ENCODE assay signal across 8 mouse cellular contexts in the genomic region with DNA sequence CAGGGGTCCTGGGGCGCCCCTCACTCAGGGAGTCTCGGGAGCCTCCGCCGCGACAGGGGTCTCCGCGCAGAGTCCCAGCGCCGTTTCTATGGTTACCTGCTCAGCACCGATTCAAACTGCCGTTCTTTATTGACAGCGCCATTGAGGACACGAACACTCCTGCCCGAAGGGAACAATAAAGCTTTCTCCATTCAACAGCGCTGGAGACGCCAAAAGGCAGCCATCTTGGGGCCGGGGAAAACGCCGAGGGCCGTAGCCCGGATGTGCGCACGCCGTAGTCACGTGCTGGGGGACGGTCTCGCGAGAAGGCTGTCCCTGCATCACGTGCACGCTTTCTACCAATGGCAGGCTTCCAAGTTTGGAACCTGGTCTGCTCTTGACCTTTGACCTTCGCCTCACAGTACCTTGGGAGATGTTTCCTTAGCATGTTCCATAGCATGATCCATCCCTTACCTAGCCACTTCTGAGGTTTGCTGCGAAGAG. TPM values are rescaled to one million over a fixed set of nuclear protein-coding genes. Genes with fewer than 3 reads are reported as not detected.
A peak's percentile ranks its signal among the peaks of the same experiment; 100 is the strongest.
DNase-seq lines count a peak whose midpoint lies in the region; ATAC-seq and TF ChIP-seq lines count a peak whose summit lies in the region.

A gene (minus strand): TSS at position 252 of the 483 bp plus-strand sequence.

- H3K79me2 ChIP-seq in MEL (ENCODE audit: control insufficient read depth, insufficient read depth, low read length, poor library complexity) = peaks cover 6% of the 10 kb centered on the region

- peaks cover 0 to 2% of the 10 kb centered on the region in 2 experiments; a peak in 1 of 4 replicates for H3K36me3 ChIP-seq in MEL (ENCODE audit: control insufficient read depth in 1 of 2, insufficient read depth in 2 of 2, low read length in 2 of 2)
- H3K36me3 ChIP-seq in forebrain, postnatal 0 days (ENCODE audit: insufficient read depth) = no peaks in the 10 kb centered on the region
- no peaks in the 10 kb centered on the region for H3K36me3 ChIP-seq in lung, embryonic 15.5 days

- peak within 1 kb of the TSS; percentile 15; the same call in 1 of the 2 replicates for H3K27ac ChIP-seq in MEL (ENCODE audit: control insufficient read depth, low read depth, low read length)
- H3K27ac ChIP-seq in cerebellum, adult 2 months (ENCODE audit: insufficient read depth, low read length) = peak within 1 kb of the TSS; percentile 49
- peak within 1 kb of the TSS; percentile 79 for H3K27ac ChIP-seq in forebrain, postnatal 0 days (ENCODE audit: low read depth, low read length)
- H3K27ac ChIP-seq in lung, embryonic 15.5 days = peak within 1 kb of the TSS; percentile 46

- peaks cover 0 to 3% of the 10 kb centered on the region in 2 experiments; a peak in 2 of 4 replicates for H3K27me3 ChIP-seq in MEL (ENCODE audit: control insufficient read depth in 1 of 2, insufficient read depth in 2 of 2, low read length in 2 of 2)
- H3K27me3 ChIP-seq in cerebellum, adult 2 months (ENCODE audit: control insufficient read depth, insufficient read depth, low read length) = no peaks in the 10 kb centered on the region
- H3K27me3 ChIP-seq in forebrain, postnatal 0 days (ENCODE audit: insufficient read depth, low read length) = peaks cover 26% of the 10 kb centered on the region
- peaks cover 35% of the 10 kb centered on the region for H3K27me3 ChIP-seq in lung, embryonic 15.5 days

- peak in 1 of 2 experiments; percentile 39; a peak in 1 of 4 replicates for TF ChIP-seq EP300 in MEL (IDR thresholded peaks at IDR 0.05; ENCODE audit: low read depth in 1 of 2, low read length in 2 of 2)

- peak within 1 kb of the TSS; percentile 79 for H3K4me2 ChIP-seq in forebrain, postnatal 0 days (ENCODE audit: low read depth)
- peak within 1 kb of the TSS; percentile 84 for H3K4me2 ChIP-seq in lung, embryonic 15.5 days

- H3K4me1 ChIP-seq in MEL (ENCODE audit: control insufficient read depth in 1 of 2, insufficient read depth in 2 of 2, low read length in 2 of 2) = peaks cover 2 to 5% of the 10 kb centered on the region in 2 experiments; a peak in 2 of 4 replicates
- H3K4me1 ChIP-seq in cerebellum, adult 2 months (ENCODE audit: control insufficient read depth, insufficient read depth, low read length) = peaks cover 16% of the 10 kb centered on the region
- H3K4me1 ChIP-seq in forebrain, postnatal 0 days (ENCODE audit: insufficient read depth) = peaks cover 19% of the 10 kb centered on the region
- peaks cover 18% of the 10 kb centered on the region for H3K4me1 ChIP-seq in lung, embryonic 15.5 days

- peak within 1 kb of the TSS; percentile 68 for H3K9ac ChIP-seq in MEL (ENCODE audit: control insufficient read depth, low read depth, low read length, poor library complexity, severe bottlenecking)
- peak within 1 kb of the TSS; percentile 60 for H3K9ac ChIP-seq in forebrain, postnatal 0 days
- H3K9ac ChIP-seq in lung, embryonic 15.5 days = peak within 1 kb of the TSS; percentile 73

- no peak for TF ChIP-seq RAD21 in MEL (IDR thresholded peaks at IDR 0.05; ENCODE audit: low read depth, low read length)

- WGBS in cerebellum, adult 2 months = 2% methylated on average over 32 of the region's 32 CpGs
- 1% methylated on average over 32 of the region's 32 CpGs for WGBS in forebrain, postnatal 0 days
- WGBS in lung, embryonic 15.5 days = 2% methylated on average over 32 of the region's 32 CpGs

- H3K9me3 ChIP-seq in MEL (replicated peaks; ENCODE audit: insufficient read depth, low read length) = no peaks in the 10 kb centered on the region
- no peaks in the 10 kb centered on the region for H3K9me3 ChIP-seq in forebrain, postnatal 0 days (ENCODE audit: low read length)
- no peaks in the 10 kb centered on the region for H3K9me3 ChIP-seq in lung, embryonic 15.5 days

- peak; percentile 95 for DNase-seq in MEL (ENCODE audit: low read depth, low spot score)
- peak; percentile 94 to 96 for DNase-seq in cerebellum, adult 2 months
- peak; percentile 99 for DNase-seq in forebrain, postnatal 0 days
- DNase-seq in heart, postnatal 4 days = peak; percentile 95
- peak; percentile 96 for DNase-seq in layer of hippocampus, adult 8-10 months (ENCODE audit: low spot score in 2 of 2)
- DNase-seq in ovary, adult 18-20 months (ENCODE audit: low spot score) = peak; percentile 86
- DNase-seq in thymus, postnatal 0 days (ENCODE audit: low spot score) = peak; percentile 96

- no peak for TF ChIP-seq CTCF in MEL (IDR thresholded peaks at IDR 0.05 in 2 of 3, conservative IDR thresholded peaks at IDR 0.05 in 1 of 3; ENCODE audit: control insufficient read depth in 1 of 3, insufficient read depth in 1 of 3, low read depth in 2 of 3, low read length in 3 of 3, poor library complexity in 1 of 3, severe bottlenecking in 1 of 3)
- TF ChIP-seq CTCF in cerebellum, adult 2 months (IDR thresholded peaks at IDR 0.05; ENCODE audit: borderline replicate concordance, insufficient read depth, low read depth, low read length) = no peak
- TF ChIP-seq CTCF in forebrain, postnatal 0 days (IDR thresholded peaks at IDR 0.05; ENCODE audit: low read depth) = no peak; the same call in 1 of the 2 replicates

- TF ChIP-seq POLR2A in MEL (IDR thresholded peaks at IDR 0.05; ENCODE audit: control insufficient read depth in 1 of 2, insufficient read depth in 1 of 2, low read depth in 1 of 2, low read length in 2 of 2, poor library complexity in 1 of 2) = peak in 1 of 2 experiments; percentile 68; a peak in 3 of 4 replicates
- TF ChIP-seq POLR2A in cerebellum, adult 2 months (IDR thresholded peaks at IDR 0.05; ENCODE audit: borderline replicate concordance, insufficient read depth, low read length) = peak; percentile 40; the same call in 1 of the 2 replicates

- H3K4me3 ChIP-seq in MEL (ENCODE audit: control insufficient read depth in 1 of 2, insufficient read depth in 1 of 2, low read depth in 2 of 2, low read length in 2 of 2) = peak within 1 kb of the TSS; percentile 53 to 84
- peak within 1 kb of the TSS; percentile 63 for H3K4me3 ChIP-seq in cerebellum, adult 2 months (replicated peaks; ENCODE audit: insufficient read depth, low read depth, low read length)
- H3K4me3 ChIP-seq in forebrain, postnatal 0 days (ENCODE audit: low read depth, low read length) = peak within 1 kb of the TSS; percentile 91
- peak within 1 kb of the TSS; percentile 85 for H3K4me3 ChIP-seq in lung, embryonic 15.5 days

- ATAC-seq in forebrain, postnatal 0 days = peak; percentile 97
- ATAC-seq in lung, embryonic 15.5 days (ENCODE audit: borderline replicate concordance, extremely low read depth, low FRiP score, low TSS enrichment) = peak; percentile 96

TF ChIP-seq in MEL, 35 proteins besides CTCF, POLR2A, EP300 and RAD21 (continues in another document):
- TF ChIP-seq MYC (IDR thresholded peaks at IDR 0.05; ENCODE audit: low read depth, low read length) (peak; percentile 58; the same call in 1 of the 2 replicates), MXI1 (IDR thresholded peaks at IDR 0.05; ENCODE audit: low read depth, low read length) (peak; percentile 74), NRF1 (IDR thresholded peaks at IDR 0.05; ENCODE audit: insufficient read depth, low read depth, low read length, poor library complexity, severe bottlenecking) (peak; percentile 42; the same call in 1 of the 2 replicates), POLR2AphosphoS2 (IDR thresholded peaks at IDR 0.05; ENCODE audit: low read length) (no peak), CHD2 (IDR thresholded peaks at IDR 0.05; ENCODE audit: low read length) (peak; percentile 99), USF1 (IDR thresholded peaks at IDR 0.05; ENCODE audit: low read depth, low read length) (peak; percentile 97), ZMIZ1 (IDR thresholded peaks at IDR 0.05; ENCODE audit: low read depth, low read length) (no peak), MYB (IDR thresholded peaks at IDR 0.05; ENCODE audit: low read depth, low read length) (no peak), TAL1 (IDR thresholded peaks at IDR 0.05; ENCODE audit: low read length) (no peak), BHLHE40 (IDR thresholded peaks at IDR 0.05; ENCODE audit: borderline replicate concordance, low read depth, low read length) (no peak; the same call in 1 of the 2 replicates), CHD1 (IDR thresholded peaks at IDR 0.05; ENCODE audit: low read depth, low read length) (no peak), USF2 (IDR thresholded peaks at IDR 0.05; ENCODE audit: borderline replicate concordance in 1 of 2, insufficient read depth in 1 of 2, low read depth in 1 of 2, low read length in 2 of 2) (peak; percentile 88 to 91), E2F4 (IDR thresholded peaks at IDR 0.05; ENCODE audit: borderline replicate concordance, low read depth, low read length) (no peak), JUND (IDR thresholded peaks at IDR 0.05; ENCODE audit: low read depth, low read length) (no peak), SMC3 (IDR thresholded peaks at IDR 0.05; ENCODE audit: low read depth, low read length) (no peak), ZNF384 (IDR thresholded peaks at IDR 0.05; ENCODE audit: low read depth, low read length) (peak; percentile 42; the same call in 1 of the 2 replicates), POLR2AphosphoS5 (IDR thresholded peaks at IDR 0.05; ENCODE audit: borderline replicate concordance, low read depth, low read length) (no peak), ZKSCAN1 (IDR thresholded peaks at IDR 0.05; ENCODE audit: low read depth, low read length) (no peak), MAZ (IDR thresholded peaks at IDR 0.05; ENCODE audit: low read depth, low read length) (no peak), HCFC1 (IDR thresholded peaks at IDR 0.05; ENCODE audit: low read depth, low read length) (peak; percentile 97), NELFE (IDR thresholded peaks at IDR 0.05; ENCODE audit: low read depth, low read length) (peak; percentile 59; the same call in 1 of the 2 replicates), TBP (IDR thresholded peaks at IDR 0.05; ENCODE audit: low read depth, low read length) (peak; percentile 85; the same call in 1 of the 2 replicates), ZC3H11A (IDR thresholded peaks at IDR 0.05; ENCODE audit: low read depth, low read length) (no peak), MEF2A (IDR thresholded peaks at IDR 0.05; ENCODE audit: extremely low read depth, insufficient replicate concordance, low read depth, low read length, poor library complexity, severe bottlenecking) (no peak)

RNA-seq across cellular contexts. Expression of the gene that starts here (rescaled TPM):
- total RNA-seq in MEL (2012; rRNA removed) = 8.6 and 9.6 TPM in 2 replicates
- polyA plus RNA-seq in MEL (2012; ENCODE audit: insufficient read depth in 1 of 2, insufficient read length in 2 of 2, low read depth in 1 of 2, low replicate concordance in 2 of 2, missing spikeins in 1 of 2) = 10 to 100 TPM in 1 of 2 experiments, not detected in 1; 14.4 TPM
- polyA plus RNA-seq in cerebellum, adult 2 months (2012; rRNA removed) = 10.2 and 12.6 TPM in 2 replicates
- 6.2 and 6.8 TPM in 2 replicates for total RNA-seq in forebrain, postnatal 0 days (2014; rRNA removed)
- polyA plus RNA-seq in forebrain, postnatal 0 days (2015; fragmentation: Nextera tagmentation; extraction: Ambion mirVana) = 0.58 and 0.87 TPM in 2 replicates
- 1 to 10 TPM; 4.3 to 6.6 TPM for total RNA-seq in heart, postnatal 4 days (2021)
- 10 to 100 TPM in 2 of 4 experiments, 1 to 10 TPM in 2; 6.0 to 23.6 (median 15.0) TPM for total RNA-seq in layer of hippocampus, adult 8-10 months (2022)
- 4.1 and 5.1 TPM in 2 replicates for polyA plus RNA-seq in lung, embryonic 15.5 days (2015; fragmentation: Nextera tagmentation; extraction: Ambion mirVana)
- polyA plus RNA-seq in thymus, postnatal 0 days (2015; fragmentation: Nextera tagmentation; extraction: Ambion mirVana) = 2.8 and 3.0 TPM in 2 replicates

Comparison
In these comparisons a context has a peak if more than half of its experiments do, and no peak if none do; other contexts are left out.
1. Peak in every context shown above with its lines: DNase-seq, ATAC-seq, H3K4me3 ChIP-seq and H3K27ac ChIP-seq.
2. H3K27ac ChIP-seq: peak in every context shown above with its lines; median percentile 79 in forebrain, postnatal 0 days; 49 in cerebellum, adult 2 months; 46 in lung, embryonic 15.5 days; 15 in MEL.